Mouse (Mus musculus): ENCODE measurements around the gene Vmn1r4.

DNA sequence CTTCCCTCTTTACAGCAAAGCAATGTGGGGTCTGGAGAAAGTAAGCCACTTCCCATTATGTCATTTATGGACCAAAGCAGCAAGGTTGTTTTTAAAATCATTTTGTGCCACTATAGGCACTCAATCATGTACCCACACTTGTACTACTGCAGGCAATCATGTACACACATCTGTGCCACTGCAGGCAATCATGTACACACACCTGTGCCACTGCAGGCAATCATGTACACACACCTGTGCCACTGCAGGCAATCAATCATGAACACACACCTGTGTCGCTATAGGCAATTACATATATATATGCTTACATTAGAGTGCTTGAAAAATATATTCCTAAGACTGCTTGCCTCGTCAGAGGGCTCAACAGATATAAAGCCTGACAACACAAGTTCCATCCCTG, 18.8 kb upstream of the Vmn1r4 start:
- TF ChIP-seq CTCF (IDR thresholded peaks at IDR 0.05; ENCODE audit: extremely low read depth, insufficient read depth, low read length) (no peak), POLR2A (IDR thresholded peaks at IDR 0.05; ENCODE audit: extremely low read depth, insufficient read depth, low read length) (no peak)
